ENCODE assay signal across 10 mouse cellular contexts in the genomic region with DNA sequence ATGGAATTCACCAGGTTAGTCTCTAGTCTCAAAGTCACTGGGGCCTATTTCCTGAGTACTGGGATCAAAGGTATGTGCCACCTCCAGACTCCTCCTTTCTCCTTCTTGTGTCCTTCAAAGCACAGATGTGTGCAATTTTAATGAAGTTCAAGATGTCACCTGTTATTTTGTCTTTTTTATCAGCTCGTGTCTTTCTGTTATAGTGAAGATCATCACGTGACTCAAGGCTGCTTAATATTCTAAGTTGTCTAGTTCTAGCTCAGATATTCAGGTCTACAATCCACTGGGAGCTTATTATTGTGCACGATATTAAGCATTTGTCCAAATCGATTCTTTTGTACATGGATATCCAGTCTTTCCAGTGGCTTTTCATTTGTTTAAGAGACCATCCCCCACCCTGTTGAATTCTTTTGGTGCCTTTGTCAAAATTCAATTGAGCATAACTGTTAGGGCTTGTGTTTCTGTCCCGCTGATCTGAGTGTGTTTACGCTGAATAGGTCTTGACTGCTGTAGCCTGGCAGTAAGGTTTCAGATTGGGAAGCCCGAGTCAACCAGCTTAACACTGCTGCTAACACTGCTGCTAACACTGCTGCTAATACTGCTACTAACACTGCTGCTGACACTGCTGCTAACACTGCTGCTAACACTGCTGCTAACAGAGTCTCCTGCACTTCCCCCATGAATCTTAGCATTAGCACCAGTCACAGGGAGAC. TPM values are rescaled to one million over a fixed set of nuclear protein-coding genes. Genes with fewer than 3 reads are reported as not detected.
DNase-seq lines count a peak whose midpoint lies in the region; ATAC-seq lines count a peak whose summit lies in the region.
"Had no signal": no experiment of that assay in that cellular context is flagged by ENCODE, and none has a peak within 500 bp of the region (broad histone marks: within the 10 kb centered on the region; RNA-seq: fewer than 3 reads in every experiment).

No protein-coding gene starts in this region.

- H3K9me3 ChIP-seq in lung, embryonic 16.5 days (ENCODE audit: control insufficient read depth, low read length) = no peaks in the 10 kb centered on the region; the same call in 1 of the 2 replicates
- H3K9me3 ChIP-seq in embryonic facial prominence, embryonic 14.5 days (ENCODE audit: control insufficient read depth, low read length) = no peaks in the 10 kb centered on the region
- H3K9me3 ChIP-seq in limb, embryonic 12.5 days = 0 out of 2 replicates have a peak, but pooled peaks cover 4% of the 10 kb centered on the region

- H3K4me2 ChIP-seq in lung, embryonic 16.5 days (ENCODE audit: low read depth, low read length) = no peak overlapping the region
- H3K4me2 ChIP-seq in embryonic facial prominence, embryonic 14.5 days (ENCODE audit: low read depth, low read length) = no peak overlapping the region
- H3K4me2 ChIP-seq in limb, embryonic 12.5 days = no peak overlapping the region

- no peaks in the 10 kb centered on the region for H3K36me3 ChIP-seq in lung, embryonic 16.5 days (ENCODE audit: control insufficient read depth, insufficient read depth, low read length)
- no peaks in the 10 kb centered on the region for H3K36me3 ChIP-seq in embryonic facial prominence, embryonic 14.5 days (ENCODE audit: control insufficient read depth, insufficient read depth, low read length)
- H3K36me3 ChIP-seq in limb, embryonic 12.5 days = no peaks in the 10 kb centered on the region

- H3K27ac ChIP-seq in lung, embryonic 16.5 days (ENCODE audit: low read length) = peak overlapping the region; percentile 88
- no peak overlapping the region for H3K27ac ChIP-seq in embryonic facial prominence, embryonic 14.5 days (replicated peaks; ENCODE audit: low read depth, low read length)
- 0 out of 2 replicates have a peak overlapping the region, but pooled peaks have one; percentile 18 for H3K27ac ChIP-seq in limb, embryonic 12.5 days
- H3K27ac ChIP-seq: heart, adult 2 months had no signal

- H3K9ac ChIP-seq in lung, embryonic 16.5 days (ENCODE audit: low read length) = no peak overlapping the region
- H3K9ac ChIP-seq in embryonic facial prominence, embryonic 14.5 days (ENCODE audit: low read depth, low read length) = no peak overlapping the region
- H3K9ac ChIP-seq in limb, embryonic 12.5 days (replicated peaks) = no peak overlapping the region
- H3K9ac ChIP-seq: liver, embryonic 14.5 days had no signal

- no peaks in the 10 kb centered on the region for H3K27me3 ChIP-seq in lung, embryonic 16.5 days (ENCODE audit: control insufficient read depth, insufficient read depth, low read depth, low read length)
- no peaks in the 10 kb centered on the region for H3K27me3 ChIP-seq in embryonic facial prominence, embryonic 14.5 days (replicated peaks; ENCODE audit: control insufficient read depth, insufficient read depth, low read length)
- H3K27me3 ChIP-seq in limb, embryonic 12.5 days = no peaks in the 10 kb centered on the region

- no peak overlapping the region for H3K4me3 ChIP-seq in lung, embryonic 16.5 days (ENCODE audit: low read length)
- H3K4me3 ChIP-seq in embryonic facial prominence, embryonic 14.5 days (ENCODE audit: low read depth, low read length) = no peak overlapping the region
- H3K4me3 ChIP-seq in limb, embryonic 12.5 days (replicated peaks) = no peak overlapping the region
- H3K4me3 ChIP-seq: heart, adult 2 months had no signal

- WGBS in lung, embryonic 16.5 days = 47% methylated on average over 7 of the region's 7 CpGs
- 43% methylated on average over 7 of the region's 7 CpGs for WGBS in embryonic facial prominence, embryonic 14.5 days
- 58% methylated on average over 7 of the region's 7 CpGs for WGBS in limb, embryonic 12.5 days

- peaks cover 37% of the 10 kb centered on the region for H3K4me1 ChIP-seq in lung, embryonic 16.5 days (replicated peaks; ENCODE audit: control insufficient read depth, insufficient read depth, low read length)
- peaks cover 54% of the 10 kb centered on the region for H3K4me1 ChIP-seq in embryonic facial prominence, embryonic 14.5 days (ENCODE audit: control insufficient read depth, insufficient read depth, low read length)
- peaks cover 51% of the 10 kb centered on the region for H3K4me1 ChIP-seq in limb, embryonic 12.5 days (replicated peaks)

- no peak for DNase-seq in lung, postnatal 25 days (ENCODE audit: low spot score)
- DNase-seq in embryonic facial prominence, embryonic 14.5 days (ENCODE audit: low spot score) = peak; percentile 65
- DNase-seq in retina, embryonic 14.5 days (ENCODE audit: low spot score) = peak; percentile 75
- no peak for DNase-seq in ovary, postnatal 36 days (ENCODE audit: low spot score)
- DNase-seq in frontal cortex, postnatal 36 days (ENCODE audit: low spot score in 2 of 2) = no peak
- DNase-seq in lung, postnatal 4 days = no peak
- DNase-seq: heart, adult 2 months had no signal

- no peak for ATAC-seq in lung, embryonic 16.5 days (ENCODE audit: low read depth)
- ATAC-seq in embryonic facial prominence, embryonic 14.5 days (ENCODE audit: low read depth) = peak; percentile 34; the same call in 1 of the 2 replicates
- ATAC-seq in limb, embryonic 12.5 days (ENCODE audit: insufficient number of reproducible peaks, insufficient read depth, low FRiP score, low TSS enrichment, low read depth) = no peak

RNA-seq across cellular contexts. Expression of gene Sec22b, which starts 38.0 kb away (rescaled TPM):
- polyA plus RNA-seq in lung, embryonic 16.5 days (2015; fragmentation: Nextera tagmentation; extraction: Ambion mirVana) = 146 and 147 TPM in 2 replicates
- 187 and 194 TPM in 2 replicates for polyA plus RNA-seq in embryonic facial prominence, embryonic 14.5 days (2014; fragmentation: Nextera tagmentation; extraction: Ambion mirVana)
- polyA plus RNA-seq in limb, embryonic 12.5 days (2016; fragmentation: Nextera tagmentation; extraction: Ambion mirVana) = 122 and 130 TPM in 2 replicates

RNA-seq across cellular contexts. Expression of gene Pde4dip, which starts 50.5 kb away (rescaled TPM):
- polyA plus RNA-seq in lung, embryonic 16.5 days (2015; fragmentation: Nextera tagmentation; extraction: Ambion mirVana) = 18.4 and 18.9 TPM in 2 replicates
- polyA plus RNA-seq in embryonic facial prominence, embryonic 14.5 days (2014; fragmentation: Nextera tagmentation; extraction: Ambion mirVana) = 48.5 and 64.6 TPM in 2 replicates
- polyA plus RNA-seq in limb, embryonic 12.5 days (2016; fragmentation: Nextera tagmentation; extraction: Ambion mirVana) = 31.9 and 35.8 TPM in 2 replicates

Comparison
In these comparisons a context has a peak if more than half of its experiments do, and no peak if none do; other contexts are left out.
1. DNase-seq: peak in embryonic facial prominence, embryonic 14.5 days (single experiment) and retina, embryonic 14.5 days (single experiment); none in lung, postnatal 25 days (single experiment), ovary, postnatal 36 days (single experiment), frontal cortex, postnatal 36 days (0 of 2) and lung, postnatal 4 days (0 of 2).